In genomic region chr19:37111831-37112230, GRCm38 (mm10) we compare ENCODE assay signal across 23 mouse cellular contexts.
DNase-seq lines count a peak whose midpoint lies in the region; ATAC-seq and TF ChIP-seq lines count a peak whose summit lies in the region.
"Had no signal": no experiment of that assay in that cellular context is flagged by ENCODE, and none has a peak within 500 bp of the region (broad histone marks: within the 10 kb centered on the region; RNA-seq: fewer than 3 reads in every experiment).

No protein-coding gene starts in this region.

- no peak overlapping the region for H3K4me3 ChIP-seq in gastrocnemius, adult 2 months
- H3K4me3 ChIP-seq in limb, embryonic 14.5 days (replicated peaks; ENCODE audit: low read length) = no peak overlapping the region
- H3K4me3 ChIP-seq in limb, embryonic 10.5 days = no peak overlapping the region
- H3K4me3 ChIP-seq in midbrain, embryonic 11.5 days (ENCODE audit: low read depth, low read length) = no peak overlapping the region
- H3K4me3 ChIP-seq in midbrain, embryonic 14.5 days (replicated peaks; ENCODE audit: low read depth, low read length) = no peak overlapping the region
- H3K4me3 ChIP-seq: forebrain, embryonic 15.5 days; intestine, embryonic 15.5 days; lung, embryonic 15.5 days; midbrain, embryonic 13.5 days had no signal

- WGBS in limb, embryonic 14.5 days = 74% methylated on average over 6 of the region's 6 CpGs
- 92% methylated on average over 6 of the region's 6 CpGs for WGBS in limb, embryonic 10.5 days
- 88% methylated on average over 6 of the region's 6 CpGs for WGBS in midbrain, embryonic 11.5 days
- WGBS in midbrain, embryonic 14.5 days = 89% methylated on average over 6 of the region's 6 CpGs

- no peak for TF ChIP-seq CTCF in gastrocnemius, adult 2 months (IDR thresholded peaks at IDR 0.05)

- intact Hi-C loops in gastrocnemius, adult 2 months (cut with DNase I) = no loop called here

- H3K4me2 ChIP-seq in limb, embryonic 14.5 days (replicated peaks; ENCODE audit: low read depth, low read length, severe bottlenecking) = no peak overlapping the region
- no peak overlapping the region for H3K4me2 ChIP-seq in midbrain, embryonic 11.5 days
- H3K4me2 ChIP-seq in midbrain, embryonic 14.5 days (ENCODE audit: low read length) = no peak overlapping the region
- H3K4me2 ChIP-seq: forebrain, embryonic 15.5 days; heart, embryonic 11.5 days; intestine, embryonic 15.5 days; liver, embryonic 11.5 days; lung, embryonic 15.5 days; midbrain, embryonic 13.5 days had no signal

- peak overlapping the region; percentile 41; the same call in 1 of the 2 replicates for H3K27ac ChIP-seq in gastrocnemius, adult 2 months
- H3K27ac ChIP-seq in limb, embryonic 14.5 days (replicated peaks; ENCODE audit: low read depth, low read length) = no peak overlapping the region
- no peak overlapping the region for H3K27ac ChIP-seq in limb, embryonic 10.5 days
- H3K27ac ChIP-seq in midbrain, embryonic 11.5 days (ENCODE audit: low read depth, low read length) = no peak overlapping the region
- H3K27ac ChIP-seq in midbrain, embryonic 14.5 days (replicated peaks; ENCODE audit: low read depth, low read length) = no peak overlapping the region
- H3K27ac ChIP-seq: forebrain, embryonic 15.5 days; intestine, embryonic 15.5 days; lung, embryonic 15.5 days; midbrain, embryonic 13.5 days; stomach, postnatal 0 days had no signal

- no peaks in the 10 kb centered on the region for H3K36me3 ChIP-seq in limb, embryonic 14.5 days (ENCODE audit: control insufficient read depth, insufficient read depth, low read length)
- H3K36me3 ChIP-seq in limb, embryonic 10.5 days = no peaks in the 10 kb centered on the region
- no peaks in the 10 kb centered on the region for H3K36me3 ChIP-seq in midbrain, embryonic 11.5 days (ENCODE audit: control insufficient read depth, insufficient read depth, low read length)
- peaks cover 5% of the 10 kb centered on the region for H3K36me3 ChIP-seq in midbrain, embryonic 14.5 days (ENCODE audit: control insufficient read depth, insufficient read depth, low read length)
- H3K36me3 ChIP-seq: forebrain, embryonic 15.5 days; G1E; intestine, embryonic 15.5 days; lung, embryonic 15.5 days had no signal

- H3K9ac ChIP-seq in limb, embryonic 14.5 days (ENCODE audit: low read depth, low read length, severe bottlenecking) = no peak overlapping the region
- no peak overlapping the region for H3K9ac ChIP-seq in midbrain, embryonic 11.5 days (ENCODE audit: low read length)
- no peak overlapping the region for H3K9ac ChIP-seq in midbrain, embryonic 14.5 days (replicated peaks; ENCODE audit: low read length)
- H3K9ac ChIP-seq: forebrain, embryonic 15.5 days; intestine, embryonic 15.5 days; lung, embryonic 15.5 days; midbrain, embryonic 13.5 days had no signal

- no peak for TF ChIP-seq POLR2A in limb, embryonic 14.5 days (IDR thresholded peaks at IDR 0.05; ENCODE audit: borderline replicate concordance, extremely low read depth, insufficient read depth, insufficient read length)

- H3K4me1 ChIP-seq in limb, embryonic 14.5 days (ENCODE audit: control insufficient read depth, insufficient read depth, low read length) = 0 out of 2 replicates have a peak, but pooled peaks cover 3% of the 10 kb centered on the region
- H3K4me1 ChIP-seq in limb, embryonic 10.5 days = no peaks in the 10 kb centered on the region
- no peaks in the 10 kb centered on the region for H3K4me1 ChIP-seq in midbrain, embryonic 11.5 days (ENCODE audit: control insufficient read depth, insufficient read depth, low read length)
- no peaks in the 10 kb centered on the region for H3K4me1 ChIP-seq in midbrain, embryonic 14.5 days (ENCODE audit: control insufficient read depth, insufficient read depth, low read length)
- H3K4me1 ChIP-seq: forebrain, embryonic 15.5 days; intestine, embryonic 15.5 days; lung, embryonic 15.5 days; midbrain, embryonic 13.5 days had no signal

- H3K27me3 ChIP-seq in limb, embryonic 14.5 days (ENCODE audit: control insufficient read depth, insufficient read depth, low read length) = no peaks in the 10 kb centered on the region
- no peaks in the 10 kb centered on the region for H3K27me3 ChIP-seq in limb, embryonic 10.5 days (ENCODE audit: low read depth, poor library complexity, severe bottlenecking)
- H3K27me3 ChIP-seq in midbrain, embryonic 11.5 days (ENCODE audit: control insufficient read depth, insufficient read depth, low read length) = no peaks in the 10 kb centered on the region
- no peaks in the 10 kb centered on the region for H3K27me3 ChIP-seq in midbrain, embryonic 14.5 days (ENCODE audit: control insufficient read depth, insufficient read depth, low read length)
- H3K27me3 ChIP-seq: CH12.LX; forebrain, embryonic 15.5 days; intestine, embryonic 15.5 days; lung, embryonic 15.5 days; midbrain, embryonic 13.5 days had no signal

- ATAC-seq in limb, embryonic 14.5 days (ENCODE audit: low FRiP score, low read depth) = no peak
- no peak for ATAC-seq in midbrain, embryonic 11.5 days (ENCODE audit: low FRiP score)
- ATAC-seq in midbrain, embryonic 14.5 days (ENCODE audit: low FRiP score, low TSS enrichment) = no peak
- ATAC-seq: forebrain, embryonic 15.5 days; hindbrain, embryonic 16.5 days; intestine, embryonic 15.5 days; midbrain, embryonic 13.5 days had no signal

- H3K9me3 ChIP-seq in limb, embryonic 14.5 days (ENCODE audit: control insufficient read depth, low read length) = no peaks in the 10 kb centered on the region
- no peaks in the 10 kb centered on the region for H3K9me3 ChIP-seq in limb, embryonic 10.5 days (replicated peaks)
- no peaks in the 10 kb centered on the region for H3K9me3 ChIP-seq in midbrain, embryonic 11.5 days (ENCODE audit: control insufficient read depth, low read length)
- no peaks in the 10 kb centered on the region for H3K9me3 ChIP-seq in midbrain, embryonic 14.5 days (ENCODE audit: control insufficient read depth, low read length)
- H3K9me3 ChIP-seq: forebrain, embryonic 15.5 days; G1E; intestine, embryonic 15.5 days; lung, embryonic 15.5 days; midbrain, embryonic 13.5 days had no signal

- DNase-seq in gastrocnemius, adult 2 months = no peak
- DNase-seq in gastrocnemius, postnatal 25 days = no peak
- DNase-seq in limb, embryonic 14.5 days (ENCODE audit: low spot score) = peak; percentile 29
- DNase-seq in limb, embryonic 10.5 days (ENCODE audit: low spot score) = no peak
- DNase-seq in midbrain, embryonic 11.5 days (ENCODE audit: low spot score, missing footprints) = peak; percentile 47
- no peak for DNase-seq in midbrain, embryonic 14.5 days
- DNase-seq in thymus, postnatal 14 days = no peak
- DNase-seq: adrenal gland, postnatal 14 days; B cell, adult 2 months; cerebellum, adult 8-10 months; cerebellum, postnatal 36 days; left cerebral cortex, postnatal 4 days; thymus, adult 2 months had no signal

Comparison
In these comparisons a context has a peak if more than half of its experiments do, and no peak if none do; other contexts are left out.
1. DNase-seq: peak in limb, embryonic 14.5 days (single experiment) and midbrain, embryonic 11.5 days (single experiment); none in gastrocnemius, adult 2 months (single experiment), gastrocnemius, postnatal 25 days (single experiment), limb, embryonic 10.5 days (single experiment), midbrain, embryonic 14.5 days (single experiment) and thymus, postnatal 14 days (single experiment).